Mouse (Mus musculus) midbrain, embryonic 11.5 days (tissue): ENCODE results near the gene Ralgps2. TPM values are rescaled to one million over a fixed set of nuclear protein-coding genes. Genes with fewer than 3 reads are reported as not detected.

Experiments used
- ATAC-seq: fragments of 200-750 bp; cut with Nextera tagmentation; 2 replicates; pipeline ENCODE4 v1.8.0; 2017; ENCODE audit warnings: moderate TSS enrichment, moderate library complexity; ENCODE audit not compliant: low FRiP score
- DNase-seq: peaks from one replicate; pipeline ENCODE4 v3.0.0; 2015; ENCODE audit warnings: low spot score; ENCODE audit errors: missing footprints
- H3K27ac ChIP-seq: fragments of 300-500 bp; sonication (generic); 2 replicates; pipeline ENCODE4 v1.5.1; 2014; ENCODE audit warnings: low read depth, low read length
- H3K27me3 ChIP-seq: fragments of 300-500 bp; sonication (generic); 2 replicates; pipeline ENCODE4 v1.6.1; 2014; ENCODE audit warnings: mild to moderate bottlenecking, low read length, moderate library complexity, mixed read lengths; ENCODE audit not compliant: control insufficient read depth, insufficient read depth
- H3K36me3 ChIP-seq: fragments of 300-500 bp; sonication (generic); 2 replicates; pipeline ENCODE4 v1.6.1; 2014; ENCODE audit warnings: mild to moderate bottlenecking, low read length, moderate library complexity, mixed read lengths; ENCODE audit not compliant: control insufficient read depth, insufficient read depth
- H3K4me1 ChIP-seq: fragments of 300-500 bp; sonication (generic); 2 replicates; pipeline ENCODE4 v1.6.1; 2014; ENCODE audit warnings: low read length; ENCODE audit not compliant: control insufficient read depth, insufficient read depth
- H3K4me2 ChIP-seq: fragments of 300-500 bp; sonication (generic); 2 replicates; pipeline ENCODE4 v1.6.1; 2014; ENCODE audit warnings: mild to moderate bottlenecking, moderate library complexity
- H3K4me3 ChIP-seq: fragments of 300-500 bp; sonication (generic); 2 replicates; pipeline ENCODE4 v1.5.1; 2014; ENCODE audit warnings: low read depth, low read length
- H3K9ac ChIP-seq: fragments of 300-500 bp; sonication (generic); 2 replicates; pipeline ENCODE4 v1.6.1; 2014; ENCODE audit warnings: low read length
- H3K9me3 ChIP-seq: fragments of 300-500 bp; sonication (generic); 2 replicates; pipeline ENCODE4 v1.6.1; 2016; ENCODE audit warnings: low read length; ENCODE audit not compliant: control insufficient read depth
- WGBS: fragments of 180-500 bp; shearing (Covaris S2); extraction: QIAGEN DNeasy Blood & Tissue Kit; methylation state at CpG from one replicate; pipeline ENCODE4 v1.1.7; 2014; 5-methylcytosine and 5-hydroxymethylcytosine counted together
- polyA plus RNA-seq: library from polyadenylated mRNA; unstranded; fragments of >200 nt; fragmentation: Nextera tagmentation; extraction: Ambion mirVana; gene quantifications from 2 replicates; pipeline ENCODE4 v1.2.1, GENCODE M21; 2014

Ralgps2 gene
- polyA plus RNA-seq, 1 experiment from 2014 or later, result 85.1 TPM

DNA sequence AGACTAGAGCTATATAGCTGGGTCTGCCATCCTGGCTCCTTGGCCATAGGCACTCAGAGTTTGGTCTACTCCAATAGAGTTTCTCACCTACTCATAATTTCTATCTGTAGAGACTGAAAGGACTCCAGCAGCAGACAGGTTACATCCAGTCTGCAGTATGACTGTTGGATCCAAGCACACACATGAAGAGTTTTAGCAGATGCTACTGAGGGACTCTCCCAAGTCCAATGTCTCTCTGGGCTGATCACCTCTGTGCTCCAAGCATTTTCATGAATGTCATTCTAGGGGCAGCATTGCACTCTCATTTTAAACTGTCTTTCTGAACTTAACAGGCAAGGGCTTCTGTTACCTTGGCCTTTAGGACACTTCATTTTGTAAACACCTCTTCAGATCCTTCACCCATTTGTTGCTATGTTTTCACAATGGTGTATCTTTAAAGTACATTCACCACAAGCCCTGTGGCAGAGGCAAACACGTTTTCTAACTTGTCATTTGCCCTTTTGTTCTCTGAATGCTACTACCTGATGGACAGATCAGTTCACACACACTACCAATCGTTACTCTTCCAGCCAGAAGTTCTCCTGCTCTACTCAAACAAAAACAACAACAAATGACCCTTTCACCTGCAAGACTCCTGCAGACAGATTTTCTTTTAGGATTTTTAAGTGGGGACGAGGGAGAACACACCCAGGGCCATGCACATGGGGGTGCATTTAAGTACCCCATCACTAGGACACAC is 7.2 kb downstream of the Ralgps2 start:
- no peak overlapping the region for H3K27ac ChIP-seq
- ATAC-seq (no peak), DNase-seq (peak; percentile 62)
- peaks cover 3% of the 10 kb centered on the region; the same call in 1 of the 2 replicates for H3K4me1 ChIP-seq
- H3K4me2 ChIP-seq, result no peak overlapping the region
- H3K36me3 ChIP-seq, result no peaks in the 10 kb centered on the region
- H3K9me3 ChIP-seq, result no peaks in the 10 kb centered on the region
- 48% methylated on average over 3 of the region's 3 CpGs for WGBS
- no peaks in the 10 kb centered on the region for H3K27me3 ChIP-seq
- H3K4me3 ChIP-seq, result no peak overlapping the region
- no peak overlapping the region for H3K9ac ChIP-seq

DNA sequence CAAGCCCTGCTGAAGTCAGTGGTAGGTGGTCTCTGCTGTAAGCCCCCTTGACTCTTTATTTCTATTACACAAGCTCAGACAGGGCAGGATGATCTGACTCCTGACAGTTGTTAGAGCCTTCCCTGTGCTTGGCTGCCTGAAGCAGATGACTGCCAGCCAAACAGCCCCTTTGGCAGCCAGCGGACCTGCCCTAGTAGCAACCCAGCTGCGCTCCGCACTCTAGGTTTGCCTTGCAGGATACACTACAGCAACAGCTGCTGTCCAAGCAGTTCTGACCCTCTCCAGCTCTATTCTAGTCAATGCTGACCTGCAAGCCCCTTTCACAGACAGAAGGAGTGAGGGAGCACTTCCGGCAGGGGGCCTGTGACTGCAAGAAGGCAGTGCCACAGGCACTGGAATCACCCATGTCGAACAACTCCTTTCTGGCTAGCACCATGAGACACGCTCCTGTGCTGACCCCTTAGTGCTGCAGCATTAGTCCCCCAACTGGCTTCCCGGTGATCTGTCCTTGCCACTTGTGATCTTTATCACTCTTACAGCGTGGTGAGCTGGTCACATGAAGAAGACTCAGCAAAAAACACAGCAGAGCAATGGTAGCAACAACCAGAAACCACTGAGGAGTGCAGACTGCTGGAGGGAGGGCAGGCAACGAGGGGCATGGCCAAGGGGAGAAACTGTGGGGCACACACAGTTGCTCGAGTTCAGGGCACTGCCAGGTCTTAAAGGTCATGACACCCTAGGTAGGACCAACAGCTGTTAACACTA is 8.1 kb downstream of the Ralgps2 start:
- Histone ChIP-seq H3K4me3 (no peak overlapping the region), H3K27me3 (no peaks in the 10 kb centered on the region), H3K4me2 (no peak overlapping the region), H3K9me3 (no peaks in the 10 kb centered on the region), H3K4me1 (peaks cover 3% of the 10 kb centered on the region; the same call in 1 of the 2 replicates), H3K27ac (no peak overlapping the region), H3K9ac (no peak overlapping the region), H3K36me3 (no peaks in the 10 kb centered on the region)
- WGBS, result 71% methylated on average over 10 of the region's 10 CpGs
- peak; percentile 64 for DNase-seq
- ATAC-seq, result no peak

DNA sequence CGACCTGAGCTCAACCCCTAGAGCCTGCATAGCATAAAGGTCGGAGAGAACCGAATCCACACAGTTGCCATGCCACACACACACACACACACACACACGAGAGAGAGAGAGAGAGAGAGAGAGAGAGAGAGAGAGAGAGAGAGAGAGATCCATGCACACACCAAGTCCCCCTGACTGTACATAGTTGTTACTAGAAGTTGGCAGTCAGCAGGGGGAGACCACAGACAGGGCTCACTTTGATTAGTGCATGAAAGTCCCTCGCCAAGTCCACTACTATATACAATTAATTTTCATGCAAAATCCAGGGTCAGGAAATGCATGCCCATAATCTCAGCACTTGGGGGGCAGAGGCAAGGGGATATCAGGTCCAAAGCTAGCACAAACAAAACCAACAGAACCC is 9.2 kb downstream of the Ralgps2 start:
- no peaks in the 10 kb centered on the region for H3K9me3 ChIP-seq
- no peak overlapping the region for H3K4me3 ChIP-seq
- DNase-seq (peak; percentile 12), ATAC-seq (no peak)
- peaks cover 3% of the 10 kb centered on the region; the same call in 1 of the 2 replicates for H3K4me1 ChIP-seq
- no peak overlapping the region for H3K27ac ChIP-seq
- WGBS, result 68% methylated on average over 5 of the region's 5 CpGs
- H3K4me2 ChIP-seq, result no peak overlapping the region
- no peak overlapping the region for H3K9ac ChIP-seq
- H3K36me3 ChIP-seq, result no peaks in the 10 kb centered on the region
- H3K27me3 ChIP-seq, result no peaks in the 10 kb centered on the region

DNA sequence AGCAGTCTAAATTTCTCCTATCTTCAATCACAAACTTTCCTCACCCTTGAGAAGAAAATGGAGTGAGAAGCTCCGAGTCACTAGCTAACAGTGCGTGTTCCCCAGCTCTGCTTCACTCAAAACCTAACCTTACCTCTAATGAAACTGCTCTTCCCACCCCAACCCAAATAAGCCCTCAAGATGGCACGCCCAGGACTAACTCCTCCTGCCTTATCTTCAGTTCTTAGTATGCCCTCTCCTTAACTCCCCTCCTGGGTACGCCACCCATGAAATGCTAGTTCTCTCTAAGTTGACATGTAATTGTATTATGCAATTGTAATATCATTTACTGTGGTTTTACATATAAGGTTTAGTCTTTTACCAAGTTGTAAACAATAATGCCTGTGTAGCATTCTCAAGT is 11.2 kb downstream of the Ralgps2 start:
- no peak overlapping the region for H3K4me3 ChIP-seq
- H3K4me2 ChIP-seq, result no peak overlapping the region
- H3K27me3 ChIP-seq, result no peaks in the 10 kb centered on the region
- DNase-seq (peak; percentile 10), ATAC-seq (no peak)
- H3K9me3 ChIP-seq, result no peaks in the 10 kb centered on the region
- peaks cover 3% of the 10 kb centered on the region; the same call in 1 of the 2 replicates for H3K4me1 ChIP-seq
- H3K27ac ChIP-seq, result no peak overlapping the region
- H3K36me3 ChIP-seq, result no peaks in the 10 kb centered on the region
- no peak overlapping the region for H3K9ac ChIP-seq
- 89% methylated on average over 4 of the region's 4 CpGs for WGBS

DNA sequence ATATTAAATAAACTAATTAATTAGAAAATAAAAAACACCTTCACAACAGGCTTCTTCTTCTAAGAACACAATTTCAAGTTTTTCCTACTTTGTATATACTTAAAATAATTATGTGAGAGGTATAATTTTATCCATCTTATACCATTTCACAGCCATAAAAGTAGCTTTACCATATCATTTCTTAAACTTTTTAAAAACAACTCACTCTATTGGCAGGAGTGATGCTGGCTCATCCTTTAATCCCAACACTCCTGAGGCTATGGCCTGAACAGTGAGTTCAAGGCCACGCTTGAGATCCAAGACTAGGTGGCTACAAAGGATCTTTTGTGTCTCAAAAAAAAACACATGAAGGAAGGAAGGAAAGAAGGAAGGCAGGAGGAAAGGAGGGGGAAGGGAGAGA is 15.9 kb downstream of the Ralgps2 start:
- Histone ChIP-seq H3K9me3 (no peaks in the 10 kb centered on the region), H3K27ac (no peak overlapping the region), H3K4me1 (peaks cover 9% of the 10 kb centered on the region; the same call in 1 of the 2 replicates), H3K9ac (no peak overlapping the region), H3K36me3 (no peaks in the 10 kb centered on the region), H3K4me2 (no peak overlapping the region), H3K4me3 (no peak overlapping the region), H3K27me3 (no peaks in the 10 kb centered on the region)
- WGBS, result 84% methylated on average over 1 of the region's 1 CpGs
- DNase-seq (peak; percentile 64), ATAC-seq (no peak)

DNA sequence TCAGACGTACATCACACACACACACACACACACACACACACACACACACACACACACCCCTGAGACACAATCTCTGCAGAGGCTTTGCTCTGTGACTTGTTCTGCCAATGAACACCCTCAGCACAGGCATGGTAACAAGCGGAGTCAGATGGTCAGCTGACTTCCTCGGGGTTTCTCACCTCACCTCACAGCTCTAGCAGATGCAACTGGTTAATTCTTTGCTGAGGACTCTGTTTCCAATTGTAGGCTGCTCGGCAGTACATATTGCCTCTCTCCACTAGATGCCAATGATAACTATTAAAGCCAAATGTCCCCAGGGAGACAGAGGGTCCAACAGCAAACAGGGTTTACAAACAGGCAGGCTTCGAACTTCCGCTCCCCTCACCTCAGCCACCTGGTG is 16.5 kb downstream of the Ralgps2 start:
- no peak overlapping the region for H3K27ac ChIP-seq
- no peak overlapping the region for H3K4me2 ChIP-seq
- DNase-seq (no peak), ATAC-seq (no peak)
- H3K36me3 ChIP-seq, result no peaks in the 10 kb centered on the region
- peaks cover 9% of the 10 kb centered on the region; the same call in 1 of the 2 replicates for H3K4me1 ChIP-seq
- H3K27me3 ChIP-seq, result no peaks in the 10 kb centered on the region
- WGBS, result 79% methylated on average over 6 of the region's 6 CpGs
- no peaks in the 10 kb centered on the region for H3K9me3 ChIP-seq
- no peak overlapping the region for H3K9ac ChIP-seq
- H3K4me3 ChIP-seq, result no peak overlapping the region

DNA sequence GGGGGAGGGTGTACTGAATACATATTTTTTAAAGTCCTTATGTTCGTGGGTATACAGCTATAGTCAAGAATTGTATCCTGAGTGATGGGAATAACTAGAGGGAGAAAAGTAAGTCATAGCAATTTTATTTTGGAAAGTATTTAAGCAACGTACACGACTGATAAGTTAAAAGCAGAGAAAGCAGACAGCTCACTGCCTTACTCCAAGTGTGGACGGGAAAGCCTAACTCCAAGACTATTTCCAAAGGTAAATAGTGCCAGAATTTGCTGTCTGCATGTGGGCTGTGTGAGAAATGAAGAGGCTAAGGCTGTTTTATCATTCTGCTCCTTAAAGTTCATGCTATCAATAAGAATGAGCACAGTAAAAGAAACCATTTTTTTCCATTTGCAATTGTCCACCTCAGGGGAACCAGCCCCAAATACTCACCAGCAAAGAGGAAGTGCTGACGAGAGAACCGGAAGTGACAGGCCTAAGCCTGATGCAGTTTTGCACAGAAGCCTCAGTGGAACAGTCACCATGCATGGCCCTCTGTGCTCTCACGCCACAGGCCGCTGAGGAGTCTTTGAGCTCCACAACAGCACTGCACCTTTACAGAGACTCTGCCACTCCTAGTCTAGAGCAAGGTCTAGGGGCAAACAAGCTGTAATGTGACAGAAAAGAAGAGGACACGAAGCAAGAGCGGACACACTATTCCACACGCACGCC is 18.0 kb downstream of the Ralgps2 start:
- Histone ChIP-seq H3K9ac (no peak overlapping the region), H3K4me3 (no peak overlapping the region), H3K27ac (no peak overlapping the region), H3K27me3 (no peaks in the 10 kb centered on the region), H3K9me3 (no peaks in the 10 kb centered on the region), H3K4me1 (peaks cover 9% of the 10 kb centered on the region; the same call in 1 of the 2 replicates), H3K36me3 (no peaks in the 10 kb centered on the region), H3K4me2 (no peak overlapping the region)
- peak; percentile 75 for DNase-seq
- no peak for ATAC-seq
- WGBS, result 70% methylated on average over 12 of the region's 12 CpGs

DNA sequence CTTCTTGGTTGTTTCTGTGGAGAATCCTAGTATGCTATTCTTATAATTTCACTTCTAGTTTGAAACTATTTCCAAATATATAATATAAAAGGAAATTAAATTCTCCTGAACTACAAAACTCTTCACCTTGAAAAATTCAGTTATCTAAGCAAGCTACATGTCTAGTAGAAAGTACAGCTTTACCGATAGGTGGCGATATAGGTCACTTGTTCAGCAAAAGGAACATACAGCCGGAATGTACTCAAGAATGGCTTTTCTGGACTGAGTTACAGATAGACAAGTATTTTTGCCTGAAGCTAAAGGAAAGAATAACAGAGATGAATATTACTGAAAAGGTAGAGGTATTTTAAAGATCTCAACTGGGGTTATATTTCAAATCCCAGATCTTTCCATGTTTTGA is 22.0 kb downstream of the Ralgps2 start:
- peak; percentile 89 for DNase-seq

More for the DNA sequence above, 22.0 kb downstream of the Ralgps2 start:
- Histone ChIP-seq H3K4me1 (peaks cover 9% of the 10 kb centered on the region; the same call in 1 of the 2 replicates), H3K9me3 (no peaks in the 10 kb centered on the region), H3K4me2 (no peak overlapping the region), H3K36me3 (no peaks in the 10 kb centered on the region), H3K27me3 (no peaks in the 10 kb centered on the region), H3K27ac (no peak overlapping the region), H3K9ac (no peak overlapping the region), H3K4me3 (no peak overlapping the region)
- no peak for ATAC-seq
- 15% methylated on average over 3 of the region's 3 CpGs for WGBS
